Mouse (Mus musculus): ENCODE data around the gene Gm20715.
A peak's percentile ranks its signal among the peaks of the same experiment; 100 is the strongest.
"Not testable (repeated sequence)": the region's sequence is repeated elsewhere in the genome, so short reads cannot be mapped to it uniquely, and the experiment has no call there.

Gene Gm20715

DNA sequence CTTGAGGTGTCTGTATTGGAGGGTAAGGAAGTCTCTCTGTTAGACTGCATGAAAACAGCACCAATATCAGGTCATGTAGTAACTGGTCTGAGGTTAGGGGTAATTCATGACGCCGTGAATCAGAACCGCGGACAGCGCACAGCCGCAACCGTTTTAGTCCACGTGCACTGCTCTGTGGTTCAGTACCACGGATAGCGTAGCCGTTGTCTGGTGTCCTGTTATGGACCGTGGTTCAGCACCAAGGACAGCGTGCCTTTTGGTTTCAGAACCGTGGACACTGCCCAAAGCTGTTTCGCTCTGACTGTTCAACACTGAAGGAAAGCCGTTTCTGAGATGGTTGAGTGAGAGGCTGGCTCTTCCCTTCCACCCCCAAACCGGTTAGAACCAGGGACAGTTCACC is at the start of gene Gm20715:
Gene Gm20715, plus strand, starts transcription at position 235 of the 400 bp plus-strand sequence.
- peak; percentile 91 for DNase-seq (ENCODE audit: low read depth, low spot score)

DNA sequence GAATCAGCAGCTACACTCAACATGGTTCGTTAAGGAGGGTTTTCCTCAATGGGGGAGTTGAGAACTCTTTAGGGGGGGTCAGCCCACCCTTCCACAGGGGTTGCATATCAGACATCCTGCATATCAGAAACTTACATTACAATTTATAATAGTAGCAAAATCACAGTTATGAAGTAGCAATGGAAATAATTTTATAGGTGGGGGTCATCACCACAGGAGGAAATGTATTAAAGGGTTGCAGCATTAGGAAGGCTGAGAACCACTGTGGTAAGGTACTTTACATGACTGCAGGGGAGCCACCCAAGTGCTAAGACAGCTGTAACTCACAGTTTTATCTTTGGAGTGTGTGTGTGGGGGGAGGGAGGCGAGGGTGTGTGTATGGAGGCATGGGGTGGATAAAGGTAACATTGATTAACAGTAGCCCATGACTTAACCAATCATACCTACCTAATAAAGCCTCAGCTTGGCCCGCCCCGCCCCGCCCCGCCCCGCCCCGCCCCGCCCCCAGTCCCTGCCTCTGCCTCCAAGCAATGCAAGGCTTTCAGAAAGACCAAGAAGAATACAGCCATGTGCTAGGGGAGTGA is 49.5 kb upstream of the Gm20715 start:
- DNase-seq (ENCODE audit: low read depth, low spot score), result no peak

DNA sequence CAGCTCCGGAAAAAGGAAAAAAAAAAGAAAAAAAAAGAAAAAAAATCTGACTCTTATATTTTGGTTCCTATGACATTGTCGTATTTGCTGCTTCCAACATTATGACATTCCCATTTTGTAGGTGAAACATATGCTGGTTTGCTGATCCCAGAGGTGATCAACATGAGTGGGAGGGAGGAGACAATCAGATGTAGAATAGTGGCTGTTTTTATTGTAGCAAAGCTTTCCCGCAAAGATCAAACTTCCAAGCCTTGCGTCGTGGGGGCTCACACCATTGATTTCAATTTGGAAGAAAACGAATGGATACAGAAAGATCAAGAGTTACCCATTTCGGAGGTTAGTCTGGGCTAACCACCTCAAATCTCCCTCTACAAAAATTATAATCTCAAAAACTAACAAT is 48.3 kb upstream of the Gm20715 start:
- no peak for DNase-seq (ENCODE audit: low read depth, low spot score)

DNA sequence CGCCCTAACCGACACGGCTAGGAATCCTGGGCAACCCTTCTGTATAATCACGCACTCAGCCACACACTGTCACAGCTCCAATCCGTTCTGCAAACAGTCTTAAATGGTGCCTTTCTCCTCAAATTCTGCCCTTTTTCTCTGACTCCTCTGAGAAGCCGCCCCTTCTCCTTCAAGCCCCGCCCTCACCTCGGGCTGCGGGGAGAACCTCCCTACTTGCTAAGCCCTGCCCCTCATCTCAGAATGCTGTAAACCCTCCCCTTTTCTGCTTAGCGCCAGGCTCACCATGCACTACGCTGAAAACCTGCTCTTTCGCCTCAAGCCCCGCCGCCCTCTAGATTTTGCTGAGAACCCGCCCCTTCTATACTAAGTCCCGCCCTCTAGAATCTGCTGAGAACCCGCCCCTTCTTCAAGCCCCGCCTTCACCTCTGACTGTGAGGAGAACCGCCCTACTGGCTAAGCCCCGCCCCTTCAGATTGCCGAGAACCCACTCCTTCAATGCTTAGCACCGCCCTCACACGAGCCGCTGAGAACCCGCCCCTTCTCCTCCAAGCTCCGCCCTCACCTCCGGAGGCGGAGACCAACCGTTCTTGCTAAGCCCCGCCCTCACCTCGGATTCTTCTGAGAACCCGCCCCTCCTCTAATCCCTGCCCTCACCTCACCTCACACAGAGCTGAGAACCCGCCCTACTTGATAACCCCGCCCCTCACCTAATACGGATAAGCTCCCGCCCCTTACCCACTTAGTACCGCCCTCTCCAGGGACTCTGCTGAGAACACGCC is 47.6 kb upstream of the Gm20715 start:
- peak; percentile 96 for DNase-seq (ENCODE audit: low read depth, low spot score)

DNA sequence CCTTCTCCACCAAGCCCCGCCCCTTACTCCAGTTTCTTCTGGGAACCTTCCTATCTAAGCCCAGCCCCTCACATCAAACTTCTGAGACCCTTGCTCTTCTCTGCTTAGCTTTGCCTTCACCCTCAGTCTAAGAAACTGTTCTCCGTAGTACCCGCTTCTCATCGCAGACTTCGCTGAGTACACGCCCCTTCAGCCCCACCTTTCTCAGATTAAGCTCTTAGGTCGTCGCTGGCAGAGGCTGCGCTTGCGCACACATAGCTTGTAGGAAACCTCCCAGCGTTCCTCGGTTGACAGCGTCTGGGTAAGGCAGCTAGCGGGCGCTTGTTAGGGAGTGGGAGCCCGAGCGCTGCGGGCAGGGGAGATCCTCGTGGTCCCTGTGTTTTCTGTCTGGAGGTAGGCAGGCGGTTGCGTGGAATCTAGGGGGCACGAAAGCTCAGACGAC is 47.0 kb upstream of the Gm20715 start, which contains the start of gene Zfp78:
Gene Zfp78, plus strand, starts transcription at position 234 of the 442 bp plus-strand sequence.
- DNase-seq (ENCODE audit: low read depth, low spot score), result peak; percentile 83

DNA sequence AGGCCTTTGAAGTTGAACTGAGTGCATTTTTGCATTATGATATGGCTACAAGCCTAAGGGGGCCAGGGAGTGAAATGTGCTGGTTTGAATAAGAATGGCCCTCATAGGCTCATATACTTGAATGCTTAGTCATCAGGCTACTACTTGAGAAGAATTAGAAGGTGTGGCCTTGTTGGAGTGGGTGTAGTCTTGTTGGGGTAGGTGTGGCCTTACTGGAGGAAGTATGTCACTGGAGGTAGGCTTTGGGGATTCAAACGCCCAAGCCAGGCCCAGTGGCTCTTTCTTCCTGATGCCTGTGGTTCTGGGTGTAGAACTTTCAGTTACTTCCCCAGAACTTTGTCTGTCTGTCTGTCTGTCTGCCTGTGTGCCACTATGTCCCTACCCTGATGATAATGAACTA is 45.3 kb upstream of the Gm20715 start:
- no peak for DNase-seq (ENCODE audit: low read depth, low spot score)

DNA sequence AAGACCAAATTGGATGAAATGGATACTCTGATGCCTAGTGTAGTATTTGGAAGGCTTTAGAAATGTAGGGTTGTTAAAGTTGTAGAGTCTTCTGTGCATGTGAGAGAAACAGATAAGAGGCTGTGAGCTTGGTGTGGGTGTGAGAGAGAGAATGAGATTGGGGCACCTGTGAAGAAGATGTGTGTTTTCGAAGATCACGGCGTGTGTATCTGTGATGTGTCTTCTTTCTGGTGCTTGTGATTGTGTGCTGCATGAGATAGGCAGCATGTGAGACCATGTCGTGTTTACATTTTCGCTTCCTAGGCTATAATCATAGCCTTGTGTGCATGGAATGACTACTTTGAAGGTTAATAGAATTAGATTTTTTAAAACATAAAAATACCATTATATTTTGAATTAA is 42.9 kb upstream of the Gm20715 start:
- no peak for DNase-seq (ENCODE audit: low read depth, low spot score)

DNA sequence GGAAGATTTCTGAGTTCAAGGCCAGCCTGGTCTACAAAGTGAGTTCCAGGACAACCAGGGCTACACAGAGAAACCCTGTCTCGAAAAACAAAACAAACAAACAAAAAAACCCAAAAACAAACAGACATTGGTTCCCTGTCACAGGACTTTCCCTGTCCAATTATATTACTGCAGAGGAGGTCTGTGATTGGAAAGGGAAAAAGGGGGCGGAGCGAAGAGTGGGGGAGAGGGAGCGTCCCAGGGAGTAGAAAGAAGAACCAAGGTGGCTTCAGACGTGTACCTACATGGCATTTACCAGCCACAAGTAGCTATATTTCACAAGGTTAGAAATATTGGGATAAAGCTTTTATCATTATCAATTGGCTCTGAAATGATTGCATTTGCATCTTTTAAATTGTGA is 41.9 kb upstream of the Gm20715 start:
- not testable (repeated sequence) for DNase-seq (ENCODE audit: low read depth, low spot score)

DNA sequence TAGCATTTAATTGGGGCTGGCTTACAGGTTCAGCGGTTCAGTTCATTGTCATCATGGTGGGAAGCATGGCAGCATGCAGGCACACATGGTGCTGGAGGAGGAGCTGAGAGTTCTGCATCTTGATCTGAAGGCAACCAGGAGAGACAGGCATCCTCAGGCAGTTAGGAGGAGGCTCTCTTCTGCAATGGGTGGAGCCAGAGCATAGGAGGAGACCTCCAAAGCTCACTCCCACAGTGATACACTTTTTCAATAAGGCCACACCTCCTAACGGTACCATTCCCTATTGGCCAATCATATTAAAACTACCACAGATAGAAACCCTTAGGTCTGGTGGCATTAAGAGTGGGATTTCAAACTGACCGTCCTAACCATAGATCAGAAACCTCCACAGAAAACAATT is 40.6 kb upstream of the Gm20715 start:
- no peak for DNase-seq (ENCODE audit: low read depth, low spot score)

DNA sequence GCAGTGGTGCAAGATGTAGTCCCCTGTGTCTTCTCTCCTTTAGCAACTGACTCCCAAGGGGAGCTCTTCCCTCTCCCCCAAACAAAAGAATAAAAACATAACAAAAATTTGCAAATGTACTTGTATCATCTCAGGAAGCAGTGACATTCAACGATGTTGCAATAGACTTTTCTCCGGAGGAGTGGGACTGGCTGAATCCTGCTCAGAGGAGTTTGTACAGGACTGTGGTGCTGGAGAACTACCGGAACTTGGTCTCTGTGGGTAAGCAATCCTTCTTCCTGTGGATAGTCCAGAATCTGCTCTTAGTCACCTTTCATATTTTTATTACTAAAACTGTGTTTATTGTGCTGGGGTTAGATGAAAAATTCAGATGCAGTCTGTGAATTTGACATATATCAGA is 37.1 kb upstream of the Gm20715 start:
- no peak for DNase-seq (ENCODE audit: low read depth, low spot score)

DNA sequence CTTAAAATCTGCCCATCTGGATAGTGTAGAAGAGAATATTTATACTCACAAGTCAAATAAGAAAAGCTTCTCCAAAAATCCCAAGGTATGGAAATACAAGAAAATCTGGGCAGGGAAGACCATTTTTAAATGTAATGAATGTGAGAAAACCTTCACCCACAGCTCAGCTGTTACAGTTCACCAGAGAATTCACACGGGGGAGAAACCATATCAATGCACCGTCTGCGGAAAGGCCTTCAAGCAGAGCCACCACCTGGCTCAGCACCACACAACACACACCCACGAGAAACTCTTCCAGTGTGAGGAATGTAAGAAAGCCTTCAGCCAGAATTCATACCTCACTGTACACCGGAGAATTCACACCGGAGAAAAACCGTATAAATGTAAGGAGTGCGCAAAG is 31.6 kb upstream of the Gm20715 start:
- DNase-seq (ENCODE audit: low read depth, low spot score), result no peak

DNA sequence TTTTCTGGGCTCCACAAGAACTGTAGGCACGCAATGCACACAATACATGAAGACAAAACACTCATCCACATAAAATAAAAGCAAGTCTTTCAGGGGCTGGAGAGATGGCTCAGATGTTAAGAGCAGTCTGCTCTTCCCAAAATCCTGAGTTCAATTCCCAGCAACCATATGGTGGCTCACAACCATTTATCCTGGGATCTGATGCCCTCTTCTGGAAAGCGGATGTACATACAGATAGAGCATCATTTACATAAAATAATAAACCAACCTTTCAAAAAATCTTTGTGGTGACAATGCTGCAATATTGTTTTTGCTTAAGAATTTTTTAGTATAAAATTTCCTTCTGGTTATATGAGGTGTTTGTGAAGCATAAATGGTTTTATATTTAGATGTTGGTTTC is 28.6 kb upstream of the Gm20715 start:
- DNase-seq (ENCODE audit: low read depth, low spot score), result no peak

DNA sequence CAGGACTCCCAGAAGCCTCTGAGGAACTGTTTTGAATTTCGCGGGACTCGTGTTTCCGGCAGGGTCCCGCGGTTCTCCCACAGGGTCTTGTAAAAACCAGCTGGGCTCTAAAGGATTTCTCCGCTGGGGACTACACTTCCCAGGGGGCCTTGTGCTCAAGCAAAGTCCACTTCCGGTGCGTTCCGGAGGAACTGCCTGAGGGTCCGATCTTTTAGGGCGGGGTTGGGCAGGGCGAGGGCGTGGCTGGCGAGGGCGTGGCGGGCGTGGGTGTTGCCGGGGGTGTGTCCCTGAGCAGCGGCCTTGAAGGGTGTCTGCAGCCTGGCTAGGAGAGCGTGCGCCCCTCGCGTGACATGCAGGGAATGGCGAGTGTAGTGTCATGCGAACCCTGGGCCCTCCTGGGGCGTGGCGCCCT is 27.0 kb upstream of the Gm20715 start, which contains the start of gene Zfp28:
Gene Zfp28, plus strand, starts transcription at position 252 of the 412 bp plus-strand sequence.
- DNase-seq (ENCODE audit: low read depth, low spot score), result peak; percentile 89

DNA sequence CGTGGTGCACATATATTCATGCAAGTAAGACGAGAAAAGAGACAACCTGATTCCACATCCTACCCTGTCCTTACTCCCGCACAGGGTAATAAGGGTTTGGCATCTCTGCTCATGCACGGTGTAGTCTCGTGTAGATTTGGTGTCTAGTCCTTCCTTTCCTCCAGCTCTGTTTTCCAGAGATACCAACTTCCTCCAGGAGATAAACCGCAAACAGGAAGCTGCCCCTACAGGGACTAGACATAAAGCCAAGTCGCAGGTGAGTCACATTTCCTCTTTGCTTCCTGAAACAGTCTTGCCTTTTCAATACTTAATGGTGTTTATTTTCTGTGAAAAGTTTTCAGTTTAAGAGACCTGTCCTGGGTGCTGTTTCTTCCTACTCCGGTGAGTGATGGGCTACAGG is 26.1 kb upstream of the Gm20715 start:
- no peak for DNase-seq (ENCODE audit: low read depth, low spot score)

DNA sequence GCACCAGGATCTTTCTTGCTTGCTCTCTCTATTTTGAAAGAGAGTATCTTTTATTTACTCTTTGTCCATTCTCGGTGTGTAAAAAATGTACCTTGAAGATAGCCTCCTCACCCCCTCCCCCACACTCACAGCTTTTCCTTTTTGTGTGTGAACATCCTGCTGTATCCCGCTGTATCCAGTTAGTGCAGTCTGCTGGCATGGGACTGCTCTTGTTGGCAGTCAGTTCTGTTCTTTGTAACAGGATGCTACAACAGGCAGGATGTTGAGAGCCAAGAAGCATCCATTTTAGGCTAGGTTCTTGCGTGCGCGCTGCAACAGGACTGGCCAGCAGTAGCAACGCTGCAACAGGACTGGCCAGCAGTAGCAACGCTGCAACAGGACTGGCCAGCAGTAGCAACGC is 23.1 kb upstream of the Gm20715 start:
- DNase-seq (ENCODE audit: low read depth, low spot score), result no peak

DNA sequence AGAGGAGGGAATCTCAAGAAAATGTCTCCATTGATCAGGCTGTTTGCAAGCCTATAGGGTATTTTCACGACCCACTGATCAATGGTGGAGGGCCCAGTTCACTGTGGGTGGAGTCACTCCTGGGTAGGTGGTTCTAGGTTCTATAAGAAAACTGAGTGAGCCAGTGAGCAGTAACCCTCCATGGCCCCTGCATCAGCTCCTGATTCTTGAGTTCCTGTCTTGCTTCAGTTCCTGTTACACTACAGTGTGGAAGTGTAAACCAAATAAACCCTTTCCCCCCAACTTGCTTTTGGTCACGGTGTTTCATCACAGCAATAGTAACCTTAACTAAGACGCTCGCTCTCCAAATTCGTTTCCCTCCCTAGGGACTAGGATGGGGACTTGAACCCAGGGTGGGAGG is 21.1 kb upstream of the Gm20715 start:
- no peak for DNase-seq (ENCODE audit: low read depth, low spot score)

DNA sequence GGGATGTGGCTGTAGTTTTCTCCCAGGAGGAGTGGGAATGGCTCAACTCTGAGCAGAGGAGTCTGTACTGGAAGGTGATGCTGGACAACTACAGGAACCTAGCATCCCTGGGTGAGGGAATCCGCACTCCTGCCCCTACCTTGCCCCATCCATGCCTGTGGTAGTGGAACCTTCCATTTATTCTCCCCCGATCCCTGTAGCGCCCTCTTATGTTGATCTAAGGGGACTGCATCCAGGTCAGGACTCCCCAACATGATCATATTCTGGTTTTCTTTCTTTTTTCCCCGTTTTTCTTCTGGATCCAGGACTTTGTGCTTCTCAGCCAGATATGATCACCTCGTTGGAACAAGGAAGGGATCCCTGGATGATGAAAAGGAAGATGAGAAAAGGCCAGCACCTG is 20.6 kb upstream of the Gm20715 start:
- no peak for DNase-seq (ENCODE audit: low read depth, low spot score)

DNA sequence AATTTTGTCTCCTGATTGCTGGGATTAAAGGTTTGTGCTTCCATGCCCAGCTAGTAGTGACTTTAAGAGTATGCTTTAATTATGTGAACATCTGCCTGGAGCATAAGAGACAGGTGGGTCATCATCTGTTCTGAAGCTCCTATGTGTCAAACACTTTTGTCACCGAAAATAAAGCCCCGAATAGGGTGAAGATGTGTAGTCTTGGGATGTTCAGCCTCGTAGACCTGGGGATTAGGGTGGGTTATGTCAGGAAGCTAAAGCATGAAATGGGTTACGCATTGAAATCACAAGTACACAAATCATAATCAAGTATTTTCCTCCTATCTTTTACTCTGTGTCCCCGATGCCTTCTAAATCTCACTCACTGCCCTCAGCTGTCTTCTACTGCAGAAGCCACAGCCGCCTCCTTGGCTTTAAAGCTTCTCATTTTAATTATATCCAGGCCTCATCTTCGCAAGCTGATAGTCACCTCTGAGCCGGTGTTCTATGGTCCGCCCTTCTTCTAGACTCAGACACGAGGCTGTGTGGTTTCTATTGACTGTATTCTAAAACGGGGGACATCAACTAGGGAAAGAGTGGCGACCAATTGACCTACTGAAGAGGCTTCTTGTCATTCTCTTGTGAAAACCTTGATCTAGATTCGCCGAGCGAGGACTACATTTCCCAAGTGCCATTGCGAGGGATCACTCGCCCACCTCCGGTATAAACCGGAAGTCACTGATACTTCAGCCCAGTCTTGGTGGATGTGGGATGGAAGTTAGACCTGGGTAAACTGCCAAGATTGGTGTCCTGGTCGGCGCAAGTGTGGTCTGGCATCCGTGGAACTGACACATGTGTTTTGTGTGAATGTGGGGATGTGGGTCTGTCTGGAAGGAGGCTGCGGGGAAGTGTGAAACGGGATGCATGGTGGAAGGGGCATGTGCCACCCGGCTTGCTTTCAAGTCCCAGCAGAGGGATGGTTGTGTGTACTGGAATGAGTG is 11.8 kb upstream of the Gm20715 start, which contains the start of gene Smim17:
Gene Smim17, plus strand, starts transcription at position 720 of the 980 bp plus-strand sequence.
- DNase-seq (ENCODE audit: low read depth, low spot score), result no peak

DNA sequence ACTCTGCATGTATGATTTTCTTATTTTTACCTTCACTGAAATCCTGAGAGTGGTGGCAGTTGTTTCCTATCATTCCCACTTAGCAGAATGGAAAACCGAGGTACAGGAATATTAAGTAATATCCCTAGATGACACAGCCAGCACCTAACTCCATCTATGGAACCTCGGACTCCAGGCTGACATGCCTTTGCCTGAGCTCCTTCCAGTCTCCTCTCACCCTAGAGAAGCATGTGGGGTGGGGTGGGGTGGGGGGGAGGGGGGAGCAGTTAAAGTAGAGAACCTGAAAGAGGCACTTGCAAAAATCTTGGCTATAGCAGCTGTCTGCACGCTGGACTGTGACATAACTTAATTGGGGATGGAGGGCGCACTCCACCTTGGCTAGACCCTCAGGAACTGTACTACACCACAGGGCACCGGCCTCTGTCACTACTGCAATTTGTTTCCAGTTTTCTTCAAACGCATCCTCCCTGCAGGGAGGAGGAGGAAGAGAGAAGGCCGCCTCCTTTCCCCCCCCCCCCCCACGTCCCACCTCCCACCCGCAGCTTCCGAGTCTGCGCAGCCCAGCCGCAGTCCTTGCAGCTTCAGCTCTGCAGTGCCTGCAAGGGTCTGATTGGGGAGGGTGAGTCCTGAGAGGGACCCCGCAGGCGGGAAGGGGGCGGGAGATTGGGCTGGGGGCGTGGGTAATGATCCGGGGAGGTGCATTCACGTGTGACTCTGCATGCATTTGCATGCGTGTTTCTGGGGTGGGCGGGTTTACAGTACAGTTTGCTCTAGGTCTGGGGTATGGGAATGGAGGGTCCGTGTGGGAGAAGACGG is 4.8 kb downstream of the Gm20715 start:
- DNase-seq (ENCODE audit: low read depth, low spot score), result no peak

DNA sequence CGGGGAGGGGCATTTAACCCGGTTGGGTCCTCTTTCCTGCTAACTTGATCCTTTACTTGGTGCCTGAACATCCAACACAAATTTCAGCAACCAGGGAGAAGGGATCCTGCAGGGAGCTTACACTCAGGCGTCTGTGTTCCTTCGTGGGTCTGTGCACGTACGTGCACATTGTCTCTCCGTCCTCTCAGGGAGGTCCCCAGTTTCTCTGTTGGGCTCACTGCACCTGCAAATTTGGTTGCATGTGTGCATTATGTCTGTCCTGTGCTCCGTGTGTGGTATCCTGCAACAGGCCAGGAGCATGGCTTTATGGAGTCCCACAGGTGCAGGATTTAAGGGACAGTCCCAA is 5.3 kb downstream of the Gm20715 start:
- no peak for DNase-seq (ENCODE audit: low read depth, low spot score)

DNA sequence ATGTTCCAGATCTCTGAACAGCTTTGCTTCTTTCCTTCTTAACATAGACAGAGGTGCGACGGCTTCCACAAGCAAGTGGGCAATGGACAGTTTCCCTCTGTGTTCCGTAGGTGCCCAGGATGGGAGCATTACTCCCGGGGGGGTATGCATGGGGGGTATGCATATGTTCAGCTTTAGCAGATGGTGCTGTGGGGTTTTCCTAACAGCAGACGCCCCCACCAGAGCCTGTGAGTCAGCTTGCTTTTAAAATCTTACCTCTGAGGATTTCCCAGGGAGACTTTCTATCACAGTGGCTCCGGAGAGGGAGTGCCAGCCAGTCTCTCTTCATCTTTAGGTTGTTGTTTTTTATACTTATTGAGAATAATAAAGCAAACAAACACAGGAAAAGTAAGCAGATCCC is 9.8 kb downstream of the Gm20715 start:
- no peak for DNase-seq (ENCODE audit: low read depth, low spot score)

Measured in WW6 (cell line).